Mouse (Mus musculus) testis, postnatal 10 days (tissue): ENCODE results near the gene Arfgap3.
A peak's percentile ranks its signal among the peaks of the same experiment; 100 is the strongest.

ENCODE experiments used
- DNase-seq: peaks from one replicate; pipeline ENCODE4 v3.0.0; 2021; ENCODE audit warnings: low spot score

The Arfgap3 gene

DNA sequence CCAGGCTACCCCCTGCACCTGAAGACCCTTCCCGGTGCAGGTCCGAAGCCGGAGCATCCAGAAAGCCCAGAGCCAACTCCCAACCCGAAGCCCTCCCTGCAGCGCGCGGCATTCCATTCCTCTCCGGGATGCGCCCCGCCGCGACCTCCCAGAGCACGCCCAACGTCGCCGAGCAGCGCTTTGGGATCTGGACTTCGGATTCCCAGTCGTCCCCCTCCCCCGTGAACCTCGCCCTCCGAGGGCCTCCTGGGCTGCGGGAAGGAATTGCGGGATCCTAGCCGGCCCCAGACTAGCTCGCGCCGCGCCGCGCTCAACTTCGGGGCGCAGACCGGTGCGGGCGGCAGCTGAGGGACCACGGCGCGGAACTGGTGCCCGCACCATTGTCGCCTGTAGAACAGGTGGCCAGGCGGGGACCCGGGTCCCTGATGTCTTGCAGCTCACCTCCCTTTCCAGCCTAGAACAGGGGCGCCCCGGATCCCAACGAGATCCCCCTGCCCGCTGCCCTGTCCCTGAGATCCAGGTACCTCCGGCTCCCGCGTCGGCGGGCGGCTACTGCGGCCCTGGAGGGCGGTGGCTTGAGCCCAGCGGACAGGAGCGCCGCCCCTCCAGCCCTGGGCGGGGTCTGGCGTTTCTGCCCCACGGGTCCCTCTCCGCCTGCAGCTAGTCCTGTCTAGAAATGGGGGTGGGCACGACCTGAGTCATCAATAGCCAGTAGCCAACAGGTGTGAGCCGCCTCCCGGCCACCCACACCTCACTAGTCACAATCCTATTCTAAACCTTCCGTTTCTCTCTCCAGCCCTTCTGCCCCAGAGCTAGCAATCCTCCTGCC is 98.7 kb downstream of the Arfgap3 start, which contains the start of gene A4galt:
A4galt (minus strand) TSS at position 599 of the 829 bp plus-strand sequence.
- peak; percentile 75 for DNase-seq

DNA sequence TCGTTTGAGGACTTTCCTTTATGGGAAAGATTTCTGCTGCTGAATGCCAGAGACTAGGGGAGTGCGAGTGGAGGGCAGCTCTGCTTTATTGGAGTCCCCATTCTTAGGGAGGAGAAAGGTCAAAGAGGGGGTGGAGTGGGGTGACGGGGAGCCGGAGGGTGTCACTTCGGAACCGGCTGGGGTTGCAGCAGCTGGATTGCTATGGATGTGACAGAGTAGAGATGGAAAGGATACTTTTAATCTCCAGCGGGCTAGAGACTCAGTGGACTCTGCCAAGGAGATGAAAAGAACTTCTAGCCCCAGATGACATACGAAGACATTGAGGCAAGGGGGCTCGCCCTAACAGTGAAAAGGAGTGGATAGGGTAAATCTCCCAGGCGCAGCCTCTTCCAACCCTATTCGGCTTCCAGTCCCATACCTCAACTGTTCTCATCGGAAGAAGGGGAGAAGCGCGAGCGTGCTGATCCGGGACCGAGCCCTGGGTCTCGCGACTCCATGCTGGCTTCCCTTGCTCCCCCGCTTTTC is 99.3 kb downstream of the Arfgap3 start:
- DNase-seq, result no peak
